Mouse (Mus musculus) liver, embryonic 14 days (tissue): ENCODE results near the gene Olfr859. TPM values are rescaled to one million over a fixed set of nuclear protein-coding genes. Genes with fewer than 3 reads are reported as not detected.

Experiments used
- polyA plus RNA-seq: library from polyadenylated mRNA; depleted of rRNA; stranded (reverse); fragments of >200 nt; gene quantifications from 2 replicates; pipeline ENCODE4 v1.2.3, GENCODE M21; 2012; rRNA removed

The Olfr859 gene
- not detected in 2 replicates for polyA plus RNA-seq

DNA sequence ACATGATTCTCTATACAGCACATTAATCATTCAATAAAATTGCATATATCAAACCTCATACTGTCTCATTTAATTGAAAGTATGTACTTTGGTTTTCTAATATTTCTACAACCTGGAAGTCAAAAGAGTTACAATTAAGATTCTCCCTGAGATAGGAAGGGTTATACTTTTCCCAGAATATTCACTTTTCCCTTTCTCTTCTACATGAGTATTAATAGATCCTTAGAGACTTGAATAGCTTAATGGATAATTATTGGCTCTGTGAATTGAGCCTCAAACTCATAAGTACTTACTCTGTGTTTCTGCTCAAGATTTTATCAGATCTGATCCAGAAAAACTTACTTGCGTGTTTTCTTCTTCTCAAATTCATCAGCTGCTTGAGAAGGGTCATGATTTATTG is at the start of gene Olfr859:
TSS of gene Olfr859 (plus strand) at position 301 of the 400 bp plus-strand sequence.

DNA sequence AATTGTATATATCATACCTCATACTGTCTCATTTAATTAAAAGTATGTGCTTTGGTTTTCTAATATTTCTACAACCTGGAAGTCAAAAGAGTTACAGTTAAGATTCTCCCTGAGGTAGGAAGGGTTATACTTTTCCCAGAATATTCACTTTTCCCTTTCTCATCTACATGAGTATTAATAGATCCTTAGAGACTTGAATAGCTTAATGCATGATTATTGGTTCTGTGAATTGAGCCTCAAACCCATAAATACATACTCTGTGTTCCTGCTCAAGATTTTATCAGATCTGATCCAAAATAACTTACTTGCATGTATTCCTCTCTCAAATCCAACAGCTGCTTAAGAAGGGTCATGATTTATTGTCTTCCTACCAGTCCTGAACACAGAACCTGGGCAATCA is 24.7 kb upstream of the Olfr859 start, which contains the start of gene Olfr58:
TSS of gene Olfr58 (plus strand) at position 301 of the 400 bp plus-strand sequence.

DNA sequence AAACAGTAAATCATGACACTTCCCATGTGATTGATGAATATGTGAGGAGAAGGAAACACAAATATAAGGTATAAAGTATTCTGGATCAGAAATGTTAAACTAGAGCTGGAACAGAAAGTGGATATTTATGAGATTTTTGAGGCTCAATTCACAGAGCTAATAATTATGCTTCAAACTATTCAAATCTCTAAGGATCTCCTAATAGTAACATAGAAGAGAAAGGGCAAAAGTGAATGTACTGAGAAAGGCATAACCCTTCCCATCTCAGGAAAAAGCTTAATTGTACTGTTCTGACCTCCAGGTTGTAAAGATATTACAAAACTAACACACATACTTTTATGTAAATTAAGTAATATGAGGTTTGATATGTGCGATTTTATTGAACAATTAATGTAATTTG is 44.9 kb downstream of the Olfr859 start, which contains the start of gene Olfr860:
TSS of gene Olfr860 (minus strand) at position 101 of the 400 bp plus-strand sequence.

Other genes starting within 250 kb of the Olfr859 start
- gene Olfr854, start 237.5 kb upstream of the Olfr859 start, polyA plus RNA-seq, result not detected in 2 replicates
- gene Olfr855, start 222.3 kb upstream of the Olfr859 start, polyA plus RNA-seq, result not detected in 2 replicates
- 4.2 and 4.8 TPM in 2 replicates for gene Zfp317, start 182.8 kb upstream of the Olfr859 start, polyA plus RNA-seq
- gene Olfr857, start 95.5 kb upstream of the Olfr859 start, polyA plus RNA-seq, result 0.01 TPM in 1 of 2 replicates, not detected in the other
- not detected in 2 replicates for gene Olfr58, start 24.6 kb upstream of the Olfr859 start, polyA plus RNA-seq
- gene Olfr860, start 44.8 kb downstream of the Olfr859 start, polyA plus RNA-seq, result not detected in 2 replicates
- gene Olfr862, start 83.1 kb downstream of the Olfr859 start, polyA plus RNA-seq, result not detected in 2 replicates
- not detected in 2 replicates for gene Olfr77, start 112.0 kb downstream of the Olfr859 start, polyA plus RNA-seq
- not detected in 2 replicates for gene Olfr866, start 223.1 kb downstream of the Olfr859 start, polyA plus RNA-seq